Mouse (Mus musculus): Measurements from ENCODE around the gene Wwp2.

Gene Wwp2

GRCm38 (mm10) chr8:107560820-107561536 lies 124.8 kb downstream of the Wwp2 start:
- no peak for DNase-seq (ENCODE audit: low read depth, low spot score)

- no peak for DNase-seq (ENCODE audit: low read depth, low spot score)
Measured at GRCm38 (mm10) chr8:107562164-107562563, 126.0 kb downstream of the Wwp2 start.

- no peak for DNase-seq (ENCODE audit: low read depth, low spot score)
Measured at GRCm38 (mm10) chr8:107571046-107571445, 134.9 kb downstream of the Wwp2 start.

DNA sequence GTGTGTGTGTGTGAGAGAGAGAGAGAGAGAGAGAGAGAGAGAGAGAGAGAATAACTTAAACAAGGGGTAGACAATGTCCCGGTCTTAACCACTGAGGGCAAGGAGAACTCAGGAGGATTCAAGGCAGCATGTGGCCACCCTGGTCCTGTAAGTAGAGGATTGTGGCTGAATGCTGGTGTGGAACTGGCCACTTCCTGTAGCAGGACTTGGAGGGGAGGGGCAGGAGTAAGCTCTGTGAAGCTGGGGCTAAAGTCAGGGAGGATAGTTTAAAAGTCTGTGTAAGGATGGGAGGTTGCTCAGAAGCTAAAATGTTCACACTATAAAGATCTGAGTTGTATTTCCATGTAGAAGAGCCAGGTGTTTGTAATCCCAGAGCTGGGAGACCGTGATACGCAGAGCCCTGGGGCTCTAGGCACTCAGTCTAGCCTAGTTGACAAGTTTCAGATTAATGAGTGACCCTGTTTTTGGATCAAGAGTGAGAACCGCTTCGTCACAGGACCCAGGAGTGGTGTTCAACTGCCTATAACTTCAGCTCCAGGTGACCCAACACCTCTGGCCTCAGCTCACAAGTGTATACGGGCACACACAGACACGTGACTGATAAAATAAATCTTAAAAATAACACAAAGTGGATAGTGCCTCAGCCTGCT lies 135.4 kb downstream of the Wwp2 start:
- no peak for DNase-seq (ENCODE audit: low read depth, low spot score)

GRCm38 (mm10) chr8:107572497-107572896 lies 136.3 kb downstream of the Wwp2 start:
- peak; percentile 81 for DNase-seq (ENCODE audit: low read depth, low spot score)

DNA sequence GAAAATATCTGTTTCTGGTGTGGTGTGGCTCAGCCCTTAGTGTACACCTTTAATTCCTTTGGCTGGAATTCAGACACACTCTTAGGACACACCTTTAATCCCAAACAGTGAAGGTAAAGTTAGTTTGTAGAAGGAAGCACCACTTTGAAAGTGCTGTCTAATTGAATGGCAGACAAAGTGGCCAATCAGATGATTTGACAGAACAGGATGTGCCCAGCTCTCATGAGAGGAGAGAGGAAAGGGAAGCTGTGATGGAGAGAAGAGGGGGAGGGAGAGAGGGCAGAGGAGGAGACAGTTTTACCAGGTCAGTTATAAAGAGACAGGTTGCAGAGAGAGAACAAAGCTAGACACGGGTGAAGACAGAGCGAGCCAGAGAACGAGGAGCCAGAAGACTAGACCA lies 138.6 kb downstream of the Wwp2 start:
- peak; percentile 52 for DNase-seq (ENCODE audit: low read depth, low spot score)

DNA sequence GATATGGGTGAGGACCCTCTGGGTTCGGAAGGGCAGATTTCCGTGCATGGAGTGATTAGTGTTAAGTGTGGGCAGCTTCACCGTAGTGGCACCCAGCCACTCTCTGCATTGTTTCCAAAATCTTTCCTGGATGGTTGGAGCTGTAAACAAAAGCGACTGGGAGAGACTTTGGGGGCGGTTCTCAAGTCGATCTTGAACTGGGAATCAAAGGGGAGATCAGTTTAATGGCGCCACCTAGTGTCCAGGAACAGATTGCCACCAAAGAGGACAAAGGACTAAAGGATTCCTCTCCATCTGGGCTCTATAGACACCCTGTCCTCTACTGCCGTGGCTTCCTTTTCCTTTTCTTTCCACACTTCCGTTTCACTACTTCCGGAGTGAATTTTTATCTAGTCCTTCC lies 140.5 kb downstream of the Wwp2 start:
- peak; percentile 75 for DNase-seq (ENCODE audit: low read depth, low spot score)

GRCm38 (mm10) chr8:107577640-107578039 lies 141.5 kb downstream of the Wwp2 start:
- no peak for DNase-seq (ENCODE audit: low read depth, low spot score)

DNA sequence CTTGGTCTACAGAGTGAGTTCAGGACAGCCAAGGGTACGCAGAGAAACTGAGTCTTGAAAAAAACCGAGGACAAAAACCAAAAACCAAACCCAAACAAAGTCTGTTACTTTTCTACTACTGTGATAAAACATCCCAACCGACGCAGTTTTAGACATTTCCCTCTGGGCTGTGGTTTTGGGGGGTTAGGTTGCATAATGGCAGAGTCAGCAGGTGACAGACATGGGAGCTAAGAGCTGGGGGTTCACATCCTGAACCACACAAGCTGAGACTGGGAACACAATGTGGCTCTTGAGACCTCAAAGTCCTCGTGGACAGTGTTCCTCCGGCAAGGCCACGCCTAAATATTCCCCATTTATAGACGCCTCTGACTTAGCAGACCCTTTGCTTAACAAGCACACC lies 142.0 kb downstream of the Wwp2 start:
- no peak for DNase-seq (ENCODE audit: low read depth, low spot score)

GRCm38 (mm10) chr8:107578541-107578940 lies 142.4 kb downstream of the Wwp2 start:
- DNase-seq (ENCODE audit: low read depth, low spot score), result no peak

DNA sequence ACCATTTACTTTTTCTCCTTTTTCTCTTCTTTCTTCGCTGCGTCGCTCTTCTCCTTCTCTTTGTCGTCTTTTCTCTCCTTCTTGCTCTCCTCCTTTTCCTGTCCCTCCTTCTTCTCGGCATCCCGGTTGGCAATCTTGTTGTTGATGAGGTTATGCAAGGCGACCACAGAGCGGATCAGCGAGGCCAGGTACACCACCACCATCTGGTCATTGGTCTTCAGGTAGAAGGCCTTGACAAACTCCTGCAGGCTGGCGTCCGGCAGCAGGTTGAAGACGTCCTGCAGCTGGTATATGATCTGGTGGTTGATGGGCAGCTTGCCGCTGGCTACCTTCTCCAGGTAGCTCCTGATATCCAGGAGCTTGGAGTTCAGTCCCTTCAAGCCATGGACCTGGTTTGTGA lies 144.7 kb downstream of the Wwp2 start:
- no peak for DNase-seq (ENCODE audit: low read depth, low spot score)

DNA sequence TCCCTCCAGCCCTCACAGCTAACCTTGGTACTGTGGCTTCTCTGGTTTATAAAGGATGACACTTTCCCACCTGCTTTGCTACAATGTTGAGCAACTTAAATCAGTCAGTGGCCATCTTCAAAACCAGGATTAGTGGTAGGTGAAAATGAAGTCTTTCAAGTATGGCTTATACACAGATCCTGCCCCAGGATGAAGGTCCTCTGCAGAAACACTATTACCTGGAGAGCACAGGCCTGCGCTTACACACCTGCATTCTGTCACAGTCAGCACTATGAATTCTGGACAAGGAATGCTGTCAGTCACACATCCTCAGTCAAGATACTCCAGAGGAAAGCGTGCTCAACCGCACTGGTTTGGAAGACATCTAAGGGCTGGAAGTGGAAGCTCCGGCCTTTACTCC lies 145.4 kb downstream of the Wwp2 start:
- DNase-seq (ENCODE audit: low read depth, low spot score), result no peak

DNA sequence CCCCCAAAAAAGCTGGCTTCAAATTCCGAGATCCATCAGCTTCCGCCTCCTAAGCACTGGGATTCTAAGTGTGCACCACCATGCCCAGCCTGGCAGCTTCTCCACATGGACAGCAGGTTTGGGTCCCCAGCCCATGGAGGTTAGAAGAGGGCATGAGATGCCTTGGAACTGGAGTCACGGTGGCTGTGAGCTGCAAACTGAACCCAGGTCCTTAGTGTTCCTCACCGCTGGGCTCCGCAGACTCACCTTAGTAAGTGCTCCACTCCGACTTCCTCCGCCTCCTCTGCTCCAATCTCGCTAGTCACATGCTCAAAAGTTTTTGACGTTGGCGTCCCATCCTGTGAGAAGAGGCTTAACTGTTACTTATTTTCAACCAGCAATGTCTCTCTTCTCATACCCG lies 146.0 kb downstream of the Wwp2 start:
- DNase-seq (ENCODE audit: low read depth, low spot score), result no peak

DNA sequence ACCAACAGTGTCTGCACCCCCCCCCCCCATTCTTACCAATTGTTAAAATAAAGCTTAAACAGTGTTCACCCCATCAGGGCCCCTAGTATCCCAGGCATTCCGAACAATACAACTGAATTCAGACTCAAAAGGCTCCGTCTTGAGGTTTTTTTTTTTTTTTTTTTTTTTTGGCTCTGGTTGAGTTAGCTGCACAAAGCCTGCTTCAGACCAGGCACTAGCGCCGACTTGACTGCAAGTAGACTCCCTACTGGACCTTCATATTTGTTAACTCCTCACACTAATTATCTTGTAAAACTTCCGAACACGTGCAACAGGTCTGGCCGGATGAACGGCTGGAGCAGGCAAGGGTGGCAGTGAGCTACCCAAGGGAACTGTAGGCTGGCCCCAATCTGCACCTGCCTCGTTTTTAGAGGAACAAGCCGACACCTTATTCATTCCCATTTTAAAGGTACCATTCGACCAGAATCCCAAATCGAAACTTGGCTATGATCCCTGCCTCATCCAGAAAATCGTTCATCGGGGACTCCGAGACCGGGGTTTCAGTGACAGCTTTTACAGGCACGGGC lies 151.3 kb downstream of the Wwp2 start:
- no peak for DNase-seq (ENCODE audit: low read depth, low spot score)

GRCm38 (mm10) chr8:107587995-107588780 lies 152.0 kb downstream of the Wwp2 start, which contains the start of gene Psmd7:
TSS of gene Psmd7 (minus strand) at chr8:107588464.
- DNase-seq (ENCODE audit: low read depth, low spot score), result peak; percentile 96

DNA sequence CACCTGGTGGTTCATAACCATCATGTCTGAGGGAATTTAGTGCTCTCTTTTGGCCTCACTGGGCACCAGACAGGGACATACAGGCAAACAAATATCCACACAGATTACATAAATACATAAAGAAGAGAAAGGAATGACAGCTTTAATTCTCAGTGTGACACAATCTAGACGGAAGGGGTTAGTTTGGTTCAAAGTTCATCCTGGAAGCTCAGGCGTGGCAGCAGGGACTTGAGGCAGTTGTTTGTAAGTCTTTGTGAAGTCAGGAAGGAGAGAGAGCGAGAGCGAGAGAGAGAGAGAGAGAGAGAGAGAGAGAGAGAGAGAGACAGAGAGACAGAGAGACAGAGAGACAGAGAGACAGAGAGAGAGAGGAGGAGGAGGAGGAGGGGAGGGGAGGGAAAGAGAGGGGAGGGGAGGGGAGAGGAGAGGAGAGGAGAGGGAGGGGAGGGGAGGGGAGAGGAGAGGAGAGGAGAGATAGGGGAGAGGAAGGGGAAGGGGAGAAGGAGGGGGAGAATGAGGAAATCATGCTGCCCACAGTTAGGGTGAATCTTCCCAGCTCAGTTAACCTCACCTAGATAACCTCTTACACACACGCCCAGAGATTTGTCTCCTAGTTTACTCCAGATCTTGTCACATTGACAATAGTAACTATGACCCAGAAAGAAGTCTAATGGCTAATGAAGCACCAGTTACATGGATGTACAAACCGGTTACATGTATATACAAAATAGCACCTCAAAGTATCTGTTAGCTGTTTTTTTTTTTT lies 158.0 kb downstream of the Wwp2 start:
- DNase-seq (ENCODE audit: low read depth, low spot score), result no peak

DNA sequence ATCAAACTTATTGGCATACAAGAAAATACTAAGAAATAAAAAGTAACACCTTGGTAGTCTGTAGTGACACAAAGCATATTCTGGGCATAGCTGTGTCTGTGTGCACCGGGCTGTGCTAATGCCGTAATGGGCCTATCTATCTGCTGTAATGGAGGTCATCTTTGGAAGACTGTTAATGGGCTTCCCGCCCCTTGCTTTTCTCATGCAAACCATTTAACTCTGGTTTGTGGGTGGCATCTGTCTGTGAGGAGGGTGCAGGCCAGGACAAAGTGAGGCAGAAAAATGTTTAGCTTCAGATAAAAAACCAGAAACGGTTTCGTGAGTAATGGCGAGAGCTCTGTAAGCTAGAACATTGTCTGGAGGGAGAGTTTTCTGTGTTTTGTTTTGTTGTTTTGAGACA lies 158.7 kb downstream of the Wwp2 start:
- DNase-seq (ENCODE audit: low read depth, low spot score), result no peak

- no peak for DNase-seq (ENCODE audit: low read depth, low spot score)
Measured at GRCm38 (mm10) chr8:107597731-107598130, 161.6 kb downstream of the Wwp2 start.

DNA sequence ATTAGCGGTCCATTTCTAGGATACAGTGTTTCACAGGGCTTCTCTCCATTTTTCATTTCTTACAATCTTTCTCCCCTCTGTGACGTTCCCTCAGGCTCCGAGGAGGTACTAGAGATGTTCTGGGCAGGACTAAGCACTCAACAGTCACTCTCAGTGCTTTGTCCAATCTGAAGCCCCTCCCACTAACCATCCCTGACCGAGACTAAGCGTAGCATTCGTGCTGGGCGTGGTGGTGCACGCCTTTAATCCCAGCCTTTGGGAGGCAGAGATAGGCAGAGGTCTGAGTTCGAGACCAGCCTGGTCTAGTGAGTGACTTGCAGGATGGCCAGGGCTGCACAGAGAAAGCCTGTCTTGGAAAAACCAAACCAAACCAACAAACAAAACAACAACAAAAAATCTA lies 163.5 kb downstream of the Wwp2 start:
- DNase-seq (ENCODE audit: low read depth, low spot score), result no peak

DNA sequence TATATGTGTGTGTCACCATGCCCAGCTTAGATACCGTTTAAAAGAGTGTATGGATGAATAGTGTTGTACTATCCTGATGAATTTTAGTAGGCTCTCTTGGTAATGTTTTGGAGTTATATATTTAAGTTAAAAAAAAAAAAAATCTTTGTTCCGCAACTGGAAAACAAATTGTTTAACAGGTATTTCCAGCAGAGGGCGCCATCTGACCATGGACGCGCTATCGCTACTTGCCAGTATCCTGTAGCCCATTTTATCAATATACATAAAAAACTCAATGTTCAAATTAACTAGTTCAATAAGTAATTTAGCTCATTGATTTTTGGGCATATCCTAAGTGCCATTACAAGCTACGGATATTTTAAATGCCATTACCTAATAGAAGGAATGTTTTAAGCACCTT lies 166.9 kb downstream of the Wwp2 start:
- peak; percentile 68 for DNase-seq (ENCODE audit: low read depth, low spot score)
